In the genomic region with DNA sequence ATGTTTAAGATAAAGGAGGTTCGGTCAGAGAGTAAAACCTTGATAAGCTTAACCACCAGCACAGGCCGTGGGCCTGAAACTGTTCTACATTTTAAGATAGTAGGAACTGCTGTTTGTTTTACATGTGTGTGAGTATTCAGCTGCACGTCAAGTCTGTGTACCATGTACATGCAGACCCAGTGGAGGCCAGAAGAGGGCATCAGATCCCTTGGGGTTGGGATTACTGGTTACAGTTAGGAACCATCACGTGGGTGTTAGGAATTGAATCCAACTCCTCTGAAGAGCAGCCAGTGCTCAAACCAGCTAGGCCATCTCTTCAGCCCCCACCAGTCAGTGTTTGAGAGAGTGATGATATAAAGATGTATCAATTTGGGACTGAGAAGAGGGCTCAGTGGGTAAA, we compare ENCODE assay signal across 8 mouse cellular contexts. TPM values are rescaled to one million over a fixed set of nuclear protein-coding genes. Genes with fewer than 3 reads are reported as not detected.
DNase-seq lines count a peak whose midpoint lies in the region; ATAC-seq and TF ChIP-seq lines count a peak whose summit lies in the region.

No protein-coding gene starts in this region.

- WGBS in kidney, embryonic 15.5 days = 65% methylated on average over 4 of the region's 4 CpGs
- WGBS in embryonic facial prominence, embryonic 10.5 days = 72% methylated on average over 4 of the region's 4 CpGs

- peak; percentile 61 for DNase-seq in kidney, adult 11 months
- peak; percentile 66 for DNase-seq in adrenal gland, adult 2 months
- DNase-seq in embryonic facial prominence, embryonic 10.5 days (ENCODE audit: low spot score) = peak; percentile 39
- DNase-seq in heart, postnatal 14 days = peak; percentile 56 to 76
- peak; percentile 40 to 49 for DNase-seq in left cerebral cortex, adult 8-10 months (ENCODE audit: low spot score in 2 of 2)
- DNase-seq in mesoderm, embryonic 11.5 days (ENCODE audit: low read depth, low spot score) = peak; percentile 49

- H3K4me3 ChIP-seq in kidney, embryonic 15.5 days (replicated peaks) = no peak overlapping the region
- no peak overlapping the region for H3K4me3 ChIP-seq in embryonic facial prominence, embryonic 10.5 days
- no peak overlapping the region for H3K4me3 ChIP-seq in testis, adult 2 months (ENCODE audit: control insufficient read depth, low read depth, low read length)

- no peaks in the 10 kb centered on the region for H3K27me3 ChIP-seq in kidney, embryonic 15.5 days
- no peaks in the 10 kb centered on the region for H3K27me3 ChIP-seq in embryonic facial prominence, embryonic 10.5 days (replicated peaks; ENCODE audit: low read depth, poor library complexity, severe bottlenecking)
- no peaks in the 10 kb centered on the region for H3K27me3 ChIP-seq in testis, adult 2 months (ENCODE audit: control insufficient read depth, insufficient read depth, low read length)

- no peak overlapping the region for H3K4me2 ChIP-seq in kidney, embryonic 15.5 days

- peaks cover 66% of the 10 kb centered on the region for H3K36me3 ChIP-seq in kidney, embryonic 15.5 days
- H3K36me3 ChIP-seq in embryonic facial prominence, embryonic 10.5 days (replicated peaks) = peaks cover 88% of the 10 kb centered on the region
- no peaks in the 10 kb centered on the region; the same call in 1 of the 2 replicates for H3K36me3 ChIP-seq in testis, adult 2 months (ENCODE audit: control insufficient read depth, insufficient read depth, low read length)

- no peaks in the 10 kb centered on the region for H3K9me3 ChIP-seq in kidney, embryonic 15.5 days (replicated peaks)
- H3K9me3 ChIP-seq in embryonic facial prominence, embryonic 10.5 days = no peaks in the 10 kb centered on the region

- no peak overlapping the region for H3K9ac ChIP-seq in kidney, embryonic 15.5 days

- TF ChIP-seq POLR2A in testis, adult 2 months (IDR thresholded peaks at IDR 0.05; ENCODE audit: control insufficient read depth, low read depth, low read length) = no peak

- ATAC-seq in kidney, embryonic 15.5 days (replicated peaks; ENCODE audit: low FRiP score) = no peak

- H3K4me1 ChIP-seq in kidney, embryonic 15.5 days = no peaks in the 10 kb centered on the region
- no peaks in the 10 kb centered on the region for H3K4me1 ChIP-seq in embryonic facial prominence, embryonic 10.5 days
- H3K4me1 ChIP-seq in testis, adult 2 months (ENCODE audit: control insufficient read depth, insufficient read depth, low read length) = no peaks in the 10 kb centered on the region

- TF ChIP-seq CTCF in testis, adult 2 months (IDR thresholded peaks at IDR 0.05; ENCODE audit: control insufficient read depth, insufficient read depth, insufficient replicate concordance, low read depth, low read length) = 0 out of 2 replicates have a peak, but pooled peaks have one; percentile 12

- intact Hi-C loops in heart, postnatal 14 days (cut with DNase I) = loop anchor here (2.0 to 10.0 kb wide), 3 partner anchors 100 to 272 kb away; partner anchors contain the start of gene Pygl

- H3K27ac ChIP-seq in kidney, embryonic 15.5 days = no peak overlapping the region
- no peak overlapping the region for H3K27ac ChIP-seq in embryonic facial prominence, embryonic 10.5 days (replicated peaks)
- no peak overlapping the region for H3K27ac ChIP-seq in testis, adult 2 months (ENCODE audit: control insufficient read depth, insufficient read depth, low read depth, low read length)

RNA-seq across cellular contexts. Expression of gene Sav1, which starts 24.3 kb away (rescaled TPM):
- 7.1 and 9.2 TPM in 2 replicates for polyA plus RNA-seq in kidney, embryonic 15.5 days (2015; fragmentation: Nextera tagmentation; extraction: Ambion mirVana)
- total RNA-seq in adrenal gland, adult 2 months (2021) = 10 to 100 TPM; 51.8 to 56.7 TPM
- 4.2 and 5.3 TPM in 2 replicates for polyA plus RNA-seq in adrenal gland, adult 2 months (2012; rRNA removed)
- 6.4 and 6.9 TPM in 2 replicates for polyA plus RNA-seq in embryonic facial prominence, embryonic 10.5 days (2016; fragmentation: Nextera tagmentation; extraction: Ambion mirVana)
- total RNA-seq in heart, postnatal 14 days (2021) = 10 to 100 TPM; 30.0 to 31.4 TPM
- total RNA-seq in left cerebral cortex, adult 8-10 months (2022) = 10 to 100 TPM; 18.8 to 19.8 (median 19.2) TPM
- polyA plus RNA-seq in testis, adult 2 months (2012; rRNA removed) = 41.5 and 45.0 TPM in 2 replicates
